Mouse (Mus musculus) frontal cortex, postnatal 36 days (tissue): ENCODE results near the gene Kcna7.

Source experiments
- DNase-seq, 2 experiments: peaks; one replicate each; pipeline ENCODE4 v3.0.0; 2022; ENCODE audit warnings: low spot score in 2 of 2

Kcna7 gene

DNA sequence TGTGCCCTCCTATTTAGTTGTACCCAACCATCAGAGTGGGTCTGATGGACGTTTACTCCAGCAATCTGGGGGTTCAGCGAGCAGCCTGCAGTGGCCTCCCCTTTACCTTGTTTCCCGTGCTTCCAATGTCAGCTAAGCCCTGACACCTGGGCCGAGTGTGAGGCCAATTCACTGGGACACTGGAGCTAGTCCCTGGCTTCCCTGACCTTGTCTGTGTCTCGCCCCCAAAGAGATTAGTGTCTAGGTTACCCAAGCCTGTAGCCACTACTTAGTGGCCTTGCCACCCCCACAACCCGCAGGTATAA lies 15.1 kb downstream of the Kcna7 start, which contains the start of gene Lhb:
Gene Lhb (plus strand): TSS at position 206 of the 305 bp plus-strand sequence.
- no peak for DNase-seq

DNA sequence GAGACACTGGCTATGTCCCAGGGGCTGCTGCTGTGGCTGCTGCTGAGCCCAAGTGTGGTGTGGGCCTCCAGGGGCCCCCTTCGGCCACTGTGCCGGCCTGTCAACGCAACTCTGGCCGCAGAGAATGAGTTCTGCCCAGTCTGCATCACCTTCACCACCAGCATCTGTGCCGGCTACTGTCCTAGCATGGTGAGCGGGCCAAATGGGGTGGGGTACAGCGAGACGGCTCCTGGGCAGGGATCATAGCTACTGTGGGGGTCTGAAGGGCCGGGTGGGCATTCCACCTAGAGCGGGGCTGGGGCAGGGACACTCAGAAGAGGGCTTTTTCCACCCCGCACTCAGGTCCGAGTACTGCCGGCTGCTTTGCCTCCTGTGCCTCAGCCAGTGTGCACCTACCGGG lies 15.7 kb downstream of the Kcna7 start:
- no peak for DNase-seq

DNA sequence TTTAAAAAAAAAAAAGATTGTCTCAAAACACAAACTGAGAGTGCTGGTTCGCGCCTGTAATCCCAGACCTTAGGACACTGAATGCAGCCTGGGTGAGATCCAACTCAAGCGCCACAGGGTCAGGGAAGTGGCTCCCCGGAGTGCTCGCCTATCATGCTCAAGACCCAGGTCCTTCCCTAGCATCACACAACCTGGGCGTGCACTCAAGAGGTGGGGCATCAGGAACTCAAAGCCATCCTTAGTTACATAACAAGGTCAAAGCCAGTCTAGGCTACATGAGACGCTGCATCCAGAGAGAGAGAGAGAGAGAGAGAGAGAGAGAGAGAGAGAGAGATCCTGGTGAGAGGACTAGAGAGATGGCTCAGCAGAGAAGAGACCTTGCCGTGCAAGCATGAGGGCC lies 21.1 kb downstream of the Kcna7 start:
- DNase-seq, result no peak

DNA sequence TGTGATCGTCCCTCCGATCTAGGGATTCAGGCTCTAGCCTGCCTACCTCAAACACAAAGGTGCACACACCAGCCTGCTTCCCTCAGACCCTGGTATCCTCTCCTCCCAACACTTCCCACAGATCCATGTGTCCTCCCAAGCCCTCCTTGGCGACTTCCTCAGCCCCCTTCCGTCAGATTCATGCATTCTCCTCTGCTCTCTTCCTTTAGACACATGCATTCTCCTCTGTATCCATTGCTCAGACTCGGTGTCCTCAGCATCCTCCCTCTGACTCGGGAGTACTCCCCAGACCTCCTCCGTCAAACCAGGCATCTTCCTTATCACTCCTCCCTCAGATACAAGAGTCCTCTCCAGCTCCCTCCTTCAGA lies 28.4 kb downstream of the Kcna7 start:
- DNase-seq, result no peak

DNA sequence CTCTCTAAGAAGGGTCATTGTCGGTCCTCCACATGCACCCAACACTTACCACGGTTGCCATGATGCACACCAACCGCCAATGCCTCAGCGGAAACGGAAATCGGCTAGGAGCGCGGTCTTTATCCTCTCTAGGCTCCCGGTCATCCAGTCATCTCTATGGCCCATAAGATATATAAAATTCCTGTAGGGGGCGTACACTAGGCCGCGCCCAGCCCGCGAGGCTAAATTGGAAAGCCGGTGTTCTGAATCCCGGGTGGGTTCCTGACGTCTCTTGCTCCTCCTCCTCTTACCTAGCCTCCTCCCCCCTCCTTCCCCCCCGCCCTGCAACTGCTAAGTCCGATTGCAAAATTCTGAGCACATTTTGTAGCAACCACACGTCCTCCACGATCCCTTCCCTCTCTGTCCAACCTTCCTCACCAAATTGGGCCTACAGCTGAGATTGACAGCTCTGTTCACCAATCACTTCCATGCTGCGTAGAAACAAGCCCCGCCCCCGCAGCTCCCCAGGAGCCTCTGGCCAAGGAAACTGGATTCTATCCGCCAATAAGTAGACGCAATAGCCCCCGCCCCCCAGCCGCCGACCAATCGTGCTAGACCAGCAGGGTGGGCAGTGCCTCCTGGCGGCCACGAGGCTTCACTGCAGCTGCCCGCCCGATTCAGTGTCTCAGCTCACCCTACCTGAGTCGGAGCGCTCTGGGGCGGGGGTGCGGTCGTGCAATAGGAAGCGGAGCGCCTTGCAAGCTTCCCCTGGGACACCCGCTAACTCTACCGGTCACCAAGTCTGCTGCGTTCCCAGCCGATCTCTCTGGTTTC lies 29.0 kb downstream of the Kcna7 start, which contains the start of gene Gys1:
Gene Gys1 (plus strand): TSS at position 642 of the 813 bp plus-strand sequence.
- peak; percentile 100 for DNase-seq

DNA sequence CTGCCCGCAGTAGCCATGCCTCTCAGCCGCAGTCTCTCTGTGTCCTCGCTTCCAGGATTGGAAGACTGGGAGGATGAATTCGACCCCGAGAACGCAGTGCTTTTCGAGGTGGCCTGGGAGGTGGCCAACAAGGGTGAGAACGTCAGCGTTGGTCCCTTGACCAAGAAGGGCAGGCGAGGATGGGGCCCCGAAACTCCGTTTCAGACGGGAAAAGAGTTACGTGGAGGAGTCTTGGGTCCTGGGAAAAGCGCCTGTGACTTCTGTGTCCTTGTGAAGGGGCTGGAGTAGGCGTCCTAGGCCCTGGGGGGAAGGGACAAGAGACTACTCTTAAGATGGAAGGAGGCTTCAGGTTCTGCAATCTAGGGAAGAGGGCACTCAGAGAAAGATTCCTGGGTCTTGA lies 29.6 kb downstream of the Kcna7 start:
- no peak for DNase-seq

DNA sequence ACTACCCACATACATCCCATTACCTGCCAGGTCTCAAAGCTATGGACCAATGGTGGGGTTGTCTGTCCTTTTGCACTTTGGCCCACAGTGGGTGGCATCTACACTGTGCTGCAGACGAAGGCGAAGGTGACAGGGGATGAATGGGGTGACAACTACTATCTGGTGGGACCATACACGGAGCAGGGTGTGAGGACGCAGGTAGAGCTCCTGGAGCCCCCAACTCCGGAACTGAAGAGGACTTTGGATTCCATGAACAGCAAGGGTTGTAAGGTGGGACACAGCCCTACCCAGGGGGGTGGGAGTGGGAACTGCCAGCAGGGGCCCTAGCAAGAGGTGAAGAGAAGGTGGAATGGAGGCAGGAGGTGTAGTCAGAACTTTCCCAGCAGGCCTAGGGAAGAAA lies 31.0 kb downstream of the Kcna7 start:
- no peak for DNase-seq

DNA sequence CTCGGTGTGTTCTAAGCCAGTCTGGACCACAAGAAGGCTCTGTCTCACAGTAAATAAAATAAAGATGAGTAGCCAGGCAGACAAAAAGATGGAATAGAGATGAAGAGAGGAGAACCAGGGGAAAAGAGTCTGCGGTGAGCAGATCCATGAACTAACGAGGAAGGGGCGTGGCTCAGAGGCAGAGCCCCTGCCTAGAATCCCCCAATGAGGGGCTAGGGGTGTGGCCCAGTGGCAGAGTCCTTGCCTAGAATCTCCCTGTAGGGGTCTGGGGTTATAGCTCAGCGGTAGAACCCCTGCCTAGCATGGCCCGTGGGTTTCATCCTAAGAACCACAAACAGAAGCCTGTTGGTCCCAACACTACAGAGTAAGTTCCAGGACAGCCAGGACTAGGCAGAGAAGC lies 31.6 kb downstream of the Kcna7 start:
- DNase-seq, result no peak

DNA sequence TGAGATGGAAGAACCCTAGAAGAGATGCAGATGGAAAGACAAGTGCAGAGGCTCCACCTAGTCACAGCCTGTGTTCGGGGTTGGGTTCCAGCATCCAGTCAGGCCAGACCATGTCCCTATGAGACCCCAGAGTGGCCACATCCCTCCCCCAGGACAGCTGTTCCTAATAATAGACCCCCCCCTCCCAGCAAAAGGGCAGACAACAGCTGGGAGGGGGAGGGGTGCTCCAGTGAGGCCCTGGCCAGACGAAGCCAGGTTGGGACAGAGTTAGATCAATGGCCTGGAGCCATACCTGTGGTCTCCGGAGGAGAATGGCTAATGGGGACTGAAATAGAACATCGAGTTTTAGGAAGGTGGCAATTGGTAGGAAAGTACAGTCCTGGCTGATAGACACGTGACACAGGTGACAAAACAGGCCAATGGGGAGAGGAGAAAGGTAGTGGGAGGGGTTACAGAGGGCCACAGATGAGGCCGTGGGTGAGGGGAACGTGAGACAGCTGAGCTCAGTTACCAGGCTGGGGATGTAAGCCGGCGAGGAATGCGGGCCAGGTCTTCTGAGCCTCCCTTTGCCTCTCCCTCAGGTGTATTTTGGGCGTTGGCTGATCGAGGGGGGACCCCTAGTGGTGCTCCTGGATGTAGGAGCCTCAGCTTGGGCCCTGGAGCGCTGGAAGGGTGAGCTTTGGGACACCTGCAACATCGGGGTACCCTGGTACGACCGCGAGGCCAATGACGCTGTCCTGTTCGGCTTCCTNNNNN lies 32.2 kb downstream of the Kcna7 start, which contains the start of gene Ruvbl2:
Gene Ruvbl2 (minus strand): TSS at position 576 of the 756 bp plus-strand sequence.
- DNase-seq, result no peak

DNA sequence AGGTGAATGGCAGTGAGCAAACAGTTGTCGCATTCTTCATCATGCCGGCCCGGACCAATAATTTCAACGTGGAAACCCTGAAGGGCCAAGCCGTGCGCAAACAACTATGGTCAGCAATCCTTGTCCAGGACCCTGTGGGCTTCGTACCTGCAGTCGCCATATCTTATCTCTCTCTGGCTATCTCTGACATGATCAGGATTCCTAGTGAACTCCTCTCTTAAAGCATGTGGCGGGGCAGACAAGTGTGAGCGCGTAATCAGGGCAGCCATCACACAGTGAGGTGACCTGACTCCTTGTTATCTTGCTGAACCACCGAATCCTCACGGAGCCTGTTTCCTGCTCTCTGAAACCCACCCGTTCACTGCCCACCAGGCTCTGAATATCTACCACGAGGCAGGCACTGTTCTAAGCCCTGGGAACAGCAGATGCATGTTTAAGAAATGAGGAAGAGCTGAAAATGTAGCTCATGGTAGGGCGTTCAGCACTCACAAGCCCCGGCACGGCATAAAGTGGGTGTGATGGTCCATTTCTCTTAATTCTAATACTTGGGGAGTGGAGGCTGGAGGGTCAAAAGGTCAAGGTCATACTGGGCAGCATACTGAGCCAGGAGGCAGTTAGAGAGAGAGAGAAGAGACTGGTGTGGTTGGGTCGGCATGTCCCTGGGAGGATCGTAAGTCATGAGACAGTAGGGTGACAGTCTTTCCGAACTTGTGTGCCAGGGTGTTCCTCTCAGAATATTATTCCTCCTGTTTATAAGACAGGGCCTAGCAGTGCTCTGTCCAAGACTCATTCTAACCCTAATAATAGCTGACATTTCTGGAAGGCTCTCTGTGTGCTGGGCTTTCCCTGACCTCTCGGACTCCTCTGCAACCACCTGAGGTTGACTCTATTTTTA lies 38.3 kb downstream of the Kcna7 start:
- DNase-seq, result no peak

DNA sequence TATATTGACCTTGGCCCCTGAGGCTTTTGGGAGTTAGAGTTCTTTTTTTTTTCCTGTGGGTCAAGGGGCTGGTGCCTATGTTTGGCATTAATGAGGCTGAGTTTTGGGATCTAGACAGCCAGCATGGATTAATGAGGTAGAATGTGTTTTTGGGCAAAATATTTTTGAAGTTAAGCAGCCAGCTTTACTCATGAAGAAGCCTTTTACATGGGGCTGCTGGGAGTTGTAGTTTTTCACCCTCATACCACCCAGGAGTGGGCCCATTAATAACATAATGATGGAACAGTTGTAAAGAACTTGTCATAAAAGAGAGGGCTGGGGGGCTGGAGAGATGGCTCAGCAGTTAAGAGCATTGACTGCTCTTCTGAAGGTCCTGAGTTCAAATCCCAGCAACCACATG lies 41.1 kb downstream of the Kcna7 start:
- no peak for DNase-seq

DNA sequence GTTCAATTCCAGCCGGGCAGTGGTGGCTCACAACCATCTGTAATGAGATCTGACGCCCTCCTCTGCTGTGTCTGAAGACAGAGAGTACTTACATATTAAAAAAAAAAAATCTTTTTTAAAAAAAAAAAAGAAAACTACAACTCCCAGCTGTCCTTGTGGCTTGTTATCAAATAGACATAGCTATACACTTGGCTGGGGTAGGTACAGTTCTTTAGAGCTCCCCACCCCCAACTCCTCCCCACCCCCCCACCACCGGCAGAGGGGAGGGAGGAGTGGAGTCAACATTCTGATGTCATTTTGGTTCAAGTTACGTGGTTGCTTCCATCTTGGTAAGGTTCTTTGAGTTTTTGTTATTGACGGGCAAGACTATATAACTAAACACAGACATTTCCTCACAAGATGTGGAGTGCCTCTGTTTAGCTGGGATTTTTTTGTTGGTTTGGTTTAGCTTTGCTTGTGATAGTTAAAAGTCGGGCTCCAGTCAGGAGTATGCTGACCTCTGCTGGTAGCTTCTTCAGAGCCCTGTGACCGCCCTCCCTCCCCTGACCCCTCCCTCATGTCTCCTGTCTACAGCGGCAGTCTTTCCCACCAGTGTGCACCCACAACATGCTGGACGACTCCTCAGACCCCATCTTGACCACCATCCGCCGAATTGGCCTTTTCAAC lies 42.0 kb downstream of the Kcna7 start:
- no peak for DNase-seq

DNA sequence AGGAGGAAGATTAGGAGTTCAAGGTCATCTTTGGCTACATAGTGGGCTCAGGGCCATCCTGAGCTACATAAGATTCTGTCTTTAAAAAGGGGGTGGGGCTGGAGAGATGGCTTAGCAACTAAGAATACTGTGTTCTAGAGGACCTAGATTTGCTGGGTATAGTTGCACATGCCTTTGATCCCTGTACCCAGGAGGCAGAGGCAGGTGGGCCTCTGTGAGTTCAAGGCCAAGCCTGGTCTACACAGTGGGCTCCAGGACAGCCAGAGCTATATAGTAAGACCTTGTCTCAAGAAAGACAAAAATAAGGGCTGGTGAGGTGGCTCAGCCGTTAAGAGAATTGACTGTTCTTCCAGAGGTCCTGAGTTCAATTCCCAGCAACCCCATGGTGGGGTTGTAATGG lies 44.5 kb downstream of the Kcna7 start:
- no peak for DNase-seq

DNA sequence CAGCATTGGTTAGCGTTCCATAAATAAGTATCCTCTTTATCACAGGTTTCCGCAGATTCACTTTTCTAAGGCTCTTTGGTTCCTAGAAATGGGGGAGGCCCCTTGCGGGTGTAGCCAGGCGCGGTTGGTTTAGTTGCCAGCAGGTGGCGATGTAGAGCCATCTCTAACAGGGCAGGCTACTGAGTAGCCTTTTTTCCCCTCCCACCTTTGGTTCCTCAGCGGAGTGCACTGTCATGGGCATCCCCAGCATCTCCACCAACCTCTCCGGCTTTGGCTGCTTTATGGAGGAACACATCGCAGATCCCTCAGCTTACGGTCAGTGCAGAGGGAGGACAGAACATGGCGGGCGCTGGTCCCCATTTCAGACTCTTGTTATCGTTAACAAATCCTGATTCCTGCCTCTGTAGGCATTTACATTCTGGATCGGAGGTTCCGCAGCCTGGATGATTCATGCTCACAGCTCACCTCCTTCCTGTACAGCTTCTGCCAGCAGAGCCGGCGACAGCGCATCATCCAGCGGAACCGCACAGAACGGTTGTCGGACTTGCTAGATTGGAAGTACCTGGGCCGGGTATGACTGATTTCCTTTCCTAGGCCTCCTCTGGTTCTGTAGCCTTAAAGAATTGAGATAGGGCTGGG lies 46.0 kb downstream of the Kcna7 start:
- peak; percentile 91 for DNase-seq

DNA sequence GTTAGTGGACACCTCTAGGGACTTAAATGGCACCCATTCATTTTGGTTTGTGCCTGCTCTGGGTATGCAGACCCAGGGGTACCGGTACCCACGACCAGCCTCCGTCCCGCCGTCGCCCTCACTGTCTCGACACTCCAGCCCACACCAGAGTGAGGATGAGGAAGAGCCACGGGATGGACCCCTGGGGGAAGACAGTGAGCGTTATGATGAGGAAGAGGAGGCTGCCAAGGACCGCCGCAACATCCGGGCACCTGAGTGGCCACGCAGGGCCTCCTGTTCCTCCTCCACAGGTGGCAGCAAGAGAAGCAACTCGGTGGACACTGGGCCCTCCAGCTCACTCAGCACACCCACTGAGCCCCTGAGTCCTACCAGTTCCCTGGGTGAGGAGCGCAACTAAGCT lies 49.5 kb downstream of the Kcna7 start:
- DNase-seq, result no peak

DNA sequence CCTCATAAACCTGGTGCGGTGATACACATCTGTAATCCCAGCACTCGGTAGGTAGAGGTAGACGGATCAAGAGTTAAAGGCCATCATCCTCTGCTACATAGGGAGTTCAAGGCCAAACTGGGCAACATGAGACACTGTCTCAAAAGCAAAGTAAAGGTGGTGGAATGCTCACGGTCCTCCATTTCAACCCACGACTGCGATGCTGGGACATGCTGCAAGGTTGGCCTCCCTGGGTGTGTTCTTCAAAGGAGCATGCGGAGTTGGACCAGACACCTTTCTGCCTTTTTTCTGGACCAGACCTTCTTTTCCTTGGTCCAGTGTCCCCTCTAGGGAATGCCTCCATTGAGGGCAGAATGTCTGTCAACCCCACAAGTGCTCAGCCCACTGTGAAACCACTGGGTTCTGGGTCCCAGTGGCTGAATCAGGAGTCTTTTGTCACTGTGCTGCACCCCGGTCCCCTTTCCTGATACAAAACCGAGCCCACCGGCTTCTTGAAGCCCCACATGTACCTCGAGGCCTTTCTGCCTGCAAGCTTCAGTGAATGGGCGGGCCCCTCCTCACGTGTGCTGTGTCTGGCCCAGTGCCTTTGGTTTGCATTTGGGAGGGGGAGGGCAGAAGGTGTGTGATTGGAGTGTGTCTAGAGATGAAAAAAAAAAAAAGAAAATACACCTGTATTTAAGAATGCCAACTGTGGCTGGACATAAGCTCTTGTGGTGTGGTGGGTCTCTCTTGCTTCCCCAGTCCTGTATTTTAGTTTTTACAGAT lies 50.7 kb downstream of the Kcna7 start:
- no peak for DNase-seq

DNA sequence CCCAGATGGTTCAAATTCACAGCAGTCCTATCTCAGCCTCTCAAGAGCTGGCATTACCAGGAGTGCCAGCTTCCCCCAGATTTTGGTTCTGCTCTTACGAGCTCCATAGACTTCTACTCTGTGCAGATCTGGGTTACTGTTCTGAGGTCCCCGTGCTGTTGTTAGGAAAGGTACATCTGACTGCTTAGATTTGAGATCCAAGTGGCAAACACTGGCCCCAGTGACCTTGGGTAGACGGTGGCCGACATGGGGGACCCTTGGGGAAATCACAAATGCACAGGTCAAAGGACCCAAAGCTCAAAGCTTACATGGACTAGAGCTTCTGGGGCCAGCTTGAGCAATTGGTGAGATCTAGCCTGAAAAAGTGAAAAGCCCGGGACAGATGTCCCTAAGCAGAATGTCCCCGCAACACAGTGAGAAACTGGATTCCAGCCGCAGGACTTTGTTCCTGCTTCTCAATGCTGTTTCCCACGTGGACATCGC lies 51.3 kb downstream of the Kcna7 start:
- DNase-seq, result no peak

DNA sequence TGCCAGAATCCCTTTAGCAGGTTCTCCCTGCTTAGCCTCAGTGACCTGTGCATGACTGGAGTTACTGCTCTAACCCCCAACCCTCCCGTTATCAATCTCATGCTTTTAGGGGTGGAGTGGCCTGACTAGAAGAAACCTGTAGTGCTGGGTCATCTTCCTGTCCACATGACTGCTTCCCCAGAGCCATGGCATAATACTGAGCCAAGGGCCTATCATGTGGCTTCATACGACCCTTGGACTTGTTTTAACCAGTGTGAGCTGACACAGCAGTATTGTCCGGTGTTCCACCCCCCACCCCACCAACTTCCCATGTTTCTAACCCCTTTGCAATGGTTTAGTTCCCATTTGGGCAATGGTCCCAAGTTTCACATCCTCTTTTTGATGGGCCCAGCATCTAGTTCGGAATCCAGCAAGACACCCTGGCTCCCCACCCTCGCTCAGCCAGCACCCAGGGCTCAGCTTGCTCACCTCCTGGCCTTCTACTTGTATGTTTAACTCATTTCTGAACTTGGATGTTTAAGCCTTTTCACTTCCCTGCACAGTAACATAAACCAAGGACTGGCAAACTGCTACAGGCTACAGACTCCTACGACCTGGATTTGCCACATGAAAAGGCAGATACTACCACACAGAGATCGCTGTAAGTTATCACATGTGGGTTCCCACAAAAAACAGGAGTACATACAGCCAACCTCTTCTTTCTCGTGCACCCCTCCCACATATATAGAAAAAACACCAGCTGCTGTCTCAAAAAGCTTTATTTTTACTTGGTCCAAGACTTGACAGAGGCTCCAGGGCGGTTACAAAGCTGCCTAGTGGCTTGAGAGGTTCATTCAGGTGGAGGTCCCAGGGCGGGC lies 52.0 kb downstream of the Kcna7 start:
- no peak for DNase-seq
